Mouse (Mus musculus): ENCODE data around the gene Uhrf2. TPM values are rescaled to one million over a fixed set of nuclear protein-coding genes. Genes with fewer than 3 reads are reported as not detected.
"Not testable (repeated sequence)": the region's sequence is repeated elsewhere in the genome, so short reads cannot be mapped to it uniquely, and the experiment has no call there.

The Uhrf2 gene
- polyA plus RNA-seq (2016; fragmentation: Nextera tagmentation; extraction: Ambion mirVana): 74.2 and 85.1 TPM in 2 replicates

GRCm38 (mm10) chr19:30029894-30030635 lies at the start of gene Uhrf2:
Uhrf2 (plus strand) TSS chr19:30030513.
- peaks cover 22% of the 10 kb centered on the region for H3K4me1 ChIP-seq

GRCm38 (mm10) chr19:29984208-29985005 lies 45.9 kb upstream of the Uhrf2 start:
- H3K27ac ChIP-seq: no peak overlapping the region
- no peaks in the 10 kb centered on the region for H3K9me3 ChIP-seq (replicated peaks)
- DNase-seq (ENCODE audit: low spot score): no peak
- H3K4me3 ChIP-seq: no peak overlapping the region
- no peaks in the 10 kb centered on the region for H3K4me1 ChIP-seq
- H3K36me3 ChIP-seq: no peaks in the 10 kb centered on the region
- no peaks in the 10 kb centered on the region for H3K27me3 ChIP-seq (ENCODE audit: low read depth, poor library complexity, severe bottlenecking)
- 76% methylated on average over 16 of the region's 16 CpGs for WGBS

More at GRCm38 (mm10) chr19:30029894-30030635, at the start of gene Uhrf2:
- no peaks in the 10 kb centered on the region for H3K9me3 ChIP-seq (replicated peaks)
- no peaks in the 10 kb centered on the region for H3K27me3 ChIP-seq (ENCODE audit: low read depth, poor library complexity, severe bottlenecking)
- peak within 1 kb of the TSS; percentile 98 for H3K4me3 ChIP-seq
- peak within 1 kb of the TSS; percentile 99 for H3K27ac ChIP-seq
- peak; percentile 98 for DNase-seq (ENCODE audit: low spot score)
- peaks cover 10% of the 10 kb centered on the region for H3K36me3 ChIP-seq
- 2% methylated on average over 74 of the region's 74 CpGs for WGBS

GRCm38 (mm10) chr19:29986464-29987091 lies 43.7 kb upstream of the Uhrf2 start:
- Histone ChIP-seq H3K4me1 (no peaks in the 10 kb centered on the region), H3K27me3 (ENCODE audit: low read depth, poor library complexity, severe bottlenecking) (no peaks in the 10 kb centered on the region), H3K36me3 (no peaks in the 10 kb centered on the region), H3K27ac (no peak overlapping the region), H3K4me3 (no peak overlapping the region), H3K9me3 (replicated peaks) (no peaks in the 10 kb centered on the region)
- WGBS: 93% methylated on average over 12 of the region's 12 CpGs
- DNase-seq (ENCODE audit: low spot score): no peak

GRCm38 (mm10) chr19:30000406-30001365 lies 29.6 kb upstream of the Uhrf2 start:
- Histone ChIP-seq H3K27me3 (ENCODE audit: low read depth, poor library complexity, severe bottlenecking) (no peaks in the 10 kb centered on the region), H3K4me1 (no peaks in the 10 kb centered on the region), H3K4me3 (no peak overlapping the region), H3K27ac (no peak overlapping the region), H3K9me3 (replicated peaks) (no peaks in the 10 kb centered on the region), H3K36me3 (no peaks in the 10 kb centered on the region)
- no peak for DNase-seq (ENCODE audit: low spot score)
- 79% methylated on average over 12 of the region's 12 CpGs for WGBS

DNA sequence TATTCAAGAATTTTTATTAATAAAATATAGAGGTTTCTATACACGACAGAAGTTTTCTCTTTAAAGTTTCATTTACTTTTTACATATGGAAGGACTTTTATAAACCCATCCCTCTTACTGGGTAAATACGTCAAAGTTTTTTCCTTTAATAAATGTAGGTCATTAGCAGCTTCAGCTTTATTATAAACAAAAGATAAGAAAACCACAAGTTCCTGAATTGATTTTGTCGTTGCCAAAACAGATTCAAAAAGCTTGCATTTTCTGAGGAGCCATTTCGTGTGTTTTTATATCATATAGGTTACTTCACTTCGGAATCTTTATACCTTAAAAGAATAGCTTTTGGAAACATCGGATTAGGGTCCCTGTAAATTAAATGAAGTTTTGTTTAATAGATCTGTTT lies 28.8 kb upstream of the Uhrf2 start:
- no peak for DNase-seq (ENCODE audit: low spot score)

GRCm38 (mm10) chr19:30003621-30004020 lies 26.7 kb upstream of the Uhrf2 start, which contains the start of gene Trpd52l3:
Trpd52l3 (plus strand) TSS chr19:30003790.
- WGBS: 97% methylated on average over 9 of the region's 9 CpGs
- H3K4me1 ChIP-seq: no peaks in the 10 kb centered on the region
- no peaks in the 10 kb centered on the region for H3K9me3 ChIP-seq (replicated peaks)
- no peaks in the 10 kb centered on the region for H3K27me3 ChIP-seq (ENCODE audit: low read depth, poor library complexity, severe bottlenecking)
- no peaks in the 10 kb centered on the region for H3K36me3 ChIP-seq
- no peak for DNase-seq (ENCODE audit: low spot score)
- H3K27ac ChIP-seq: no peak within 1 kb of the TSS
- H3K4me3 ChIP-seq: no peak within 1 kb of the TSS

More for the DNA sequence above, 28.8 kb upstream of the Uhrf2 start:
- H3K27me3 ChIP-seq (ENCODE audit: low read depth, poor library complexity, severe bottlenecking): no peaks in the 10 kb centered on the region
- no peak overlapping the region for H3K4me3 ChIP-seq
- no peak overlapping the region for H3K27ac ChIP-seq
- H3K9me3 ChIP-seq (replicated peaks): no peaks in the 10 kb centered on the region
- no peaks in the 10 kb centered on the region for H3K36me3 ChIP-seq
- WGBS: 84% methylated on average over 6 of the region's 6 CpGs
- H3K4me1 ChIP-seq: no peaks in the 10 kb centered on the region

DNA sequence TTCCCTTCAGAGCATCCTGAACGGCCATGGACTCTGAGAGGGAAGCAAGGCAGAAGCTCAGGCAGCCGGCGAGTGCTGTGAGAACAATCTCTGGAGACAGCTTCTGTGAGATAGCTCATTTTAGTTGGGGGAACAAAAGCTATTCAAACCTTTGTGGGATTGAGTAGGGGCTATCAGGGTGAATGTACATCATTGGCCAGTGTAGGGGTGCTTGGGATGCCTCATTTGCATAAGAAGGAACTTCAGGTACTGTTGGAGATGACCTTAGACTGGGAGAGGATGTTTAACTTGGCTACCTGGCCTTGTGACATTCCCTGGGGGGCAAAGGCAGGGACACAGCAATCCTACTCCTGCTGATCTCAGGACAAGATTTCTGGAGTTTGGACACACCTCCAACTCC lies 23.9 kb upstream of the Uhrf2 start:
- H3K9me3 ChIP-seq (replicated peaks): no peaks in the 10 kb centered on the region
- no peak for DNase-seq (ENCODE audit: low spot score)
- WGBS: 80% methylated on average over 3 of the region's 3 CpGs
- H3K27ac ChIP-seq: no peak overlapping the region
- H3K4me3 ChIP-seq: no peak overlapping the region
- H3K4me1 ChIP-seq: no peaks in the 10 kb centered on the region
- no peaks in the 10 kb centered on the region for H3K36me3 ChIP-seq
- no peaks in the 10 kb centered on the region for H3K27me3 ChIP-seq (ENCODE audit: low read depth, poor library complexity, severe bottlenecking)

GRCm38 (mm10) chr19:30010520-30011296 lies 19.6 kb upstream of the Uhrf2 start:
- DNase-seq (ENCODE audit: low spot score): no peak
- 80% methylated on average over 13 of the region's 13 CpGs for WGBS
- Histone ChIP-seq H3K4me3 (no peak overlapping the region), H3K36me3 (no peaks in the 10 kb centered on the region), H3K27ac (no peak overlapping the region), H3K9me3 (replicated peaks) (no peaks in the 10 kb centered on the region), H3K27me3 (ENCODE audit: low read depth, poor library complexity, severe bottlenecking) (no peaks in the 10 kb centered on the region), H3K4me1 (no peaks in the 10 kb centered on the region)

- 85% methylated on average over 3 of the region's 3 CpGs for WGBS
- H3K36me3 ChIP-seq: no peaks in the 10 kb centered on the region
- H3K27ac ChIP-seq: no peak overlapping the region
- no peaks in the 10 kb centered on the region for H3K4me1 ChIP-seq
- no peaks in the 10 kb centered on the region for H3K27me3 ChIP-seq (ENCODE audit: low read depth, poor library complexity, severe bottlenecking)
- H3K9me3 ChIP-seq (replicated peaks): no peaks in the 10 kb centered on the region
- no peak for DNase-seq (ENCODE audit: low spot score)
- no peak overlapping the region for H3K4me3 ChIP-seq
Measured at GRCm38 (mm10) chr19:30014331-30014730, 16.0 kb upstream of the Uhrf2 start.

- Histone ChIP-seq H3K9me3 (replicated peaks) (no peaks in the 10 kb centered on the region), H3K36me3 (no peaks in the 10 kb centered on the region), H3K27me3 (ENCODE audit: low read depth, poor library complexity, severe bottlenecking) (no peaks in the 10 kb centered on the region), H3K4me1 (no peaks in the 10 kb centered on the region), H3K4me3 (no peak overlapping the region), H3K27ac (no peak overlapping the region)
- no peak for DNase-seq (ENCODE audit: low spot score)
- 81% methylated on average over 6 of the region's 6 CpGs for WGBS
Measured at GRCm38 (mm10) chr19:30016156-30016555, 14.2 kb upstream of the Uhrf2 start.

GRCm38 (mm10) chr19:30023419-30023818 lies 6.9 kb upstream of the Uhrf2 start:
- H3K4me3 ChIP-seq; H3K4me1 ChIP-seq; H3K27me3 ChIP-seq (ENCODE audit: low read depth, poor library complexity, severe bottlenecking); DNase-seq (ENCODE audit: low spot score); H3K36me3 ChIP-seq; H3K9me3 ChIP-seq (replicated peaks); H3K27ac ChIP-seq: not testable (repeated sequence)
- WGBS: 95% methylated on average over 10 of the region's 10 CpGs

Measured in limb, embryonic 10.5 days (tissue).